Mouse (Mus musculus) testis, adult 2 months (tissue): ENCODE data around the gene Rexo1. TPM values are rescaled to one million over a fixed set of nuclear protein-coding genes. Genes with fewer than 3 reads are reported as not detected.

ENCODE experiments used
- H3K27ac ChIP-seq: fragments of 200-500 bp; 2 replicates; pipeline ENCODE4 v1.5.1; 2012; ENCODE audit warnings: low read depth, low read length; ENCODE audit not compliant: control insufficient read depth, insufficient read depth
- H3K27me3 ChIP-seq: fragments of 200-500 bp; 2 replicates; pipeline ENCODE4 v1.6.1; 2012; ENCODE audit warnings: mild to moderate bottlenecking, low read length, moderate library complexity; ENCODE audit not compliant: control insufficient read depth, insufficient read depth
- H3K36me3 ChIP-seq: fragments of 200-500 bp; 2 replicates; pipeline ENCODE4 v1.6.1; 2012; ENCODE audit warnings: mild to moderate bottlenecking, low read length; ENCODE audit not compliant: control insufficient read depth, insufficient read depth
- H3K4me1 ChIP-seq: fragments of 200-500 bp; 2 replicates; pipeline ENCODE4 v1.6.1; 2012; ENCODE audit warnings: low read length; ENCODE audit not compliant: control insufficient read depth, insufficient read depth
- H3K4me3 ChIP-seq: fragments of 200-500 bp; 2 replicates; pipeline ENCODE4 v1.5.1; 2012; ENCODE audit warnings: low read depth, mild to moderate bottlenecking, low read length, moderate library complexity, mixed read lengths; ENCODE audit not compliant: control insufficient read depth
- CTCF ChIP-seq: fragments of 200-500 bp; IDR thresholded peaks from 2 replicates; pipeline ENCODE4 v1.5.1; 2012; ENCODE audit warnings: low read depth, mild to moderate bottlenecking, inconsistent platforms, low read length, moderate library complexity; ENCODE audit not compliant: control insufficient read depth, insufficient read depth, insufficient replicate concordance
- POLR2A ChIP-seq: fragments of 200-500 bp; IDR thresholded peaks from 2 replicates; pipeline ENCODE4 v1.6.1; 2012; ENCODE audit warnings: low read depth, mild to moderate bottlenecking, inconsistent platforms, low read length, moderate library complexity; ENCODE audit not compliant: control insufficient read depth
- polyA plus RNA-seq: library from polyadenylated mRNA; depleted of rRNA; stranded (reverse); fragments of >200 nt; gene quantifications from 2 replicates; pipeline ENCODE4 v1.2.3, GENCODE M21; 2012

The Rexo1 gene
- polyA plus RNA-seq, 1 experiment, result 201 TPM

DNA sequence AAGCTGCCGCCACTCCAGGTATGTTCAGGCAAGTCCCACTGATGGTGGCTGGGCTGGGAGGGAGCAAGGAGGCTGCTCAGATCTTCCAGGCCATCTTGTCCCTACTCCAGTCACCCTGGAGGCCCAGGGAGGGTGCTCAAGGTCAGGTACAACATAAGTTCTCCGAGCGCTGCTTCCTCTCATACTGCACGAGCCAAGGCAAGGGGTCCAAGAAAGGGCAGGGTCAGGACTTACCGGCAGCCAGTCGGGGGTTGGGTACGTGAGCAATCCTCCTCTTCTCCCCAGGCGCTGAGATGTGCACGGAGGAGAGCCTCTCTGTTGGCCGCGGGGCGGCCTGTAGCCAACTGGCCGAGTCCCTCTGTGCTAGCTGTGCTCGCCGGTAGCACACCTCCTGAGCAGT lies 13.8 kb downstream of the Rexo1 start:
- peaks cover 2% of the 10 kb centered on the region; the same call in 1 of the 2 replicates for H3K4me1 ChIP-seq
- peak overlapping the region; percentile 65 for H3K27ac ChIP-seq
- H3K4me3 ChIP-seq, result peak overlapping the region; percentile 81
- TF ChIP-seq POLR2A (0 out of 2 replicates have a peak, but pooled peaks have one; percentile 0), CTCF (no peak)
- peaks cover 2% of the 10 kb centered on the region for H3K36me3 ChIP-seq
- H3K27me3 ChIP-seq, result no peaks in the 10 kb centered on the region

DNA sequence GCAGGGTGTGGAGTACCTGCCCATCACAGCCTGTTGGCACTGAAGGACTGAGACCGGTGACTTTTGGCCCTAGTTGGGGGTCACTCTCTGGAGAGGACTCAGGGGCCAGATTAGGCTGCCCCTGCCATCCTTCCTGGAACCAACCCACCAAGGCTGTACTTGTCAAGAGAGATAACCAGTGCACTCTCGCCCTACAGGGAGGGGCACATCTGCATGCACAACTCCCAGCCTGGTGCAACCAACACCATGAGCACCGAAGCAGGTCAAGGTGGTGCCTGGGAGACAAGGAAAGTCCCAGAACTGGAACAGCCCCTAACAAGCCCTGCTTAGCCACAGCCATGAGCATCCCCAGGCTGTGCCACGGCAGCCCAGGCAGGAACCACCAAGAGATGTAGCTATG lies 14.4 kb downstream of the Rexo1 start:
- TF ChIP-seq CTCF (no peak), POLR2A (no peak)
- H3K27me3 ChIP-seq, result no peaks in the 10 kb centered on the region
- H3K4me1 ChIP-seq, result peaks cover 2% of the 10 kb centered on the region; the same call in 1 of the 2 replicates
- peak overlapping the region; percentile 65 for H3K27ac ChIP-seq
- H3K36me3 ChIP-seq, result peaks cover 2% of the 10 kb centered on the region
- peak overlapping the region; percentile 81 for H3K4me3 ChIP-seq

DNA sequence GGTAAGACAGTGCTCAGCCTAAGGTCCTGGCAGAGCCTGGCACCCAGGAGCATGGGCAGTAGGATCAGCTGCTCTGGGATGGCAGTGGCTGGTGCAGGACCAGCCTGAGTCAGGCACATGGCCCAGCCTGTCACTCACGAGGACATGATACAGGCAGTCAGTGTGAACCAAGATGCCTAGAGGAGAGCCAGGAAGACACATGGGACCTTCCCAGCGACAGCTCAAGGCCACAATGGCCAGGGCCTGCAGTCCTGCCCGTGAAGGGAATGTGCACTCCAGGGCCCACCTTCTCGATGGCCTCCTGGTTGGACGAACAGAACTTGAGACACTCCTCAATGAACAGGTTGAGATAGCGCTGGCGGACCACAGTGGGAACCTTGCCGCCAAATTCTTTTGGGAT lies 15.8 kb downstream of the Rexo1 start:
- H3K36me3 ChIP-seq, result peaks cover 2% of the 10 kb centered on the region
- TF ChIP-seq POLR2A, result no peak
- 0 out of 2 replicates have a peak, but pooled peaks have one; percentile 1 for TF ChIP-seq CTCF
- H3K4me1 ChIP-seq, result peaks cover 2% of the 10 kb centered on the region; the same call in 1 of the 2 replicates
- H3K27me3 ChIP-seq, result no peaks in the 10 kb centered on the region
- peak overlapping the region; percentile 81 for H3K4me3 ChIP-seq
- H3K27ac ChIP-seq, result no peak overlapping the region

DNA sequence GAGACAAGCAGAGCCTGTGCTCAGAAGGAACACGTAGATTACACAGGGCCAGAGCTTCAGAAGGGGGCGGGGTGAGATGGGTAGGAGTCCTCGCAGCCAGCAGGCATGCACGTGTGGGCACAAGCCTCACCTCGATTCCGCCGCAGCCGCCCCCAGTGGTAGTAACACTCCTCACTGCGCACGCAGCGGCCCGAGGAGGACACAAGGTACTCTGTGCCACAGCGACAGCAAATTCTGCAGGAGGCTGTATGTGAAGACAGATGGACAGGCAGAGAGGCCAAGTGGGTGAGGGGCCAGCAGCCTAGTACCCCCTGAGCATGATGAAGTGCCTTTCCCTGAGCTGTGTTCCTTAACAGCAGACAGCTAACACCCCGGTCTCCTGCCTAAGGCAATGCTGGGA lies 17.5 kb downstream of the Rexo1 start:
- Histone ChIP-seq H3K4me1 (peaks cover 5% of the 10 kb centered on the region; the same call in 1 of the 2 replicates), H3K27ac (no peak overlapping the region), H3K27me3 (no peaks in the 10 kb centered on the region), H3K4me3 (no peak overlapping the region; the same call in 1 of the 2 replicates), H3K36me3 (peaks cover 2% of the 10 kb centered on the region)
- TF ChIP-seq CTCF, result no peak
- no peak for TF ChIP-seq POLR2A

DNA sequence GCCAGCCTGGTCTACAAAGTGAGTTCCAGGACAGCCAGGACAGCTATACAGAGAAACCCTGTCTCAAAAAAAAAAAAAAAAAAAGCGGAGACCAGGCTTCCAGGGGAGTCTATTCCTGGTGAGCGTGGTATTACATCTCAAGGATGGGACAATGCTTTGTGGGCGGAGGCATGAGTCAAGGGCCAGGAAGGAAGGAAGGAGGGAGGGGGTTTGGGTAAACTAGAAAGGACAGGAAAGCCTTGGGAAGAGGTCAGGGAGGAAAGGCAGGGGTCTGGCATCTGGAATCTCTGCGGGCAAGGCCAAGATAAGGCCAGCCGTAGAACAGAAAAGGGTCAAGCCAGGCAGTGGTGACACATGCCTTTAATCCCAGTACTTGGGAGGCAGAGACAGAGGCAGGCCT lies 21.9 kb downstream of the Rexo1 start:
- H3K36me3 ChIP-seq, result peaks cover 2% of the 10 kb centered on the region
- peak overlapping the region; percentile 93 for H3K4me3 ChIP-seq
- TF ChIP-seq POLR2A, result no peak
- no peak for TF ChIP-seq CTCF
- H3K27ac ChIP-seq, result peak overlapping the region; percentile 7
- peaks cover 31% of the 10 kb centered on the region for H3K4me1 ChIP-seq
- H3K27me3 ChIP-seq, result no peaks in the 10 kb centered on the region

DNA sequence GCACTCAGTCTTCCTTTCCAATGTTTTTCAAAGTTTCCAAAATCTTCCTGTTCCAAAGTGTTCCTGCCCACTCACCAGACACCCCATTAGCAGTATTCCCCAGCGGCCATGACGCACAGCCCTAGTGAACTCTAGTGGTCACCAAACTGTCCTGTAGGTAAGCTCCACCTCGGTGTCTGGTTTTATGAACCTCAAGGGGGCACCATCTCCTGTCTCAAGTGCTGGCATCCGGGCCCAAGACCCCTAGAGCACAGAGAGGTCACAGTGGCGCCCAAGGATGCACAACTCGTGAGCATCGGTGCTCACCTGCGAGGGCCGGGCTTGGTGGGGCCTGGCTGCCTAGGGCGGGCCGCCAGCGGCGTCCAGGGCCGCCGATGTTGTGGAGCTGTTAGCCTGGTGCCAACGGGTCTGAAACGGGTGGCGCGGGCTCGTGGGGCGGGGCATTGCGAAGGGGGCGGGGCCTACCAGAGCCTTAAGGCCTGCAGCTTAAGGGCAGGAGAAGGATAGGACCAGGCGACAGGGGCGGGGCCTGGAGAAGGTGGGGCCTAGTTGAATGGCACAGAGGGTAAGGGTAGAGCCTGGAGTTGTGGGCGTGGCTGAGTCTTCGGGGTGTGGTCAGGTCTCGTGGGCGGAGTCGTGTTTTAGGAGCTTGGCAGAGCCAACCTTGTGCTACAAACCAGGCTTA lies 22.5 kb downstream of the Rexo1 start, which contains the start of gene Atp8b3:
Gene Atp8b3 (minus strand): TSS at position 415 of the 685 bp plus-strand sequence.
- Histone ChIP-seq H3K4me1 (peaks cover 36% of the 10 kb centered on the region), H3K4me3 (peak within 1 kb of the TSS; percentile 93), H3K27ac (peak within 1 kb of the TSS; percentile 98), H3K36me3 (peaks cover 2% of the 10 kb centered on the region; the same call in 1 of the 2 replicates), H3K27me3 (no peaks in the 10 kb centered on the region)
- TF ChIP-seq CTCF (0 out of 2 replicates have a peak, but pooled peaks have one; percentile 22), POLR2A (peak; percentile 80)

DNA sequence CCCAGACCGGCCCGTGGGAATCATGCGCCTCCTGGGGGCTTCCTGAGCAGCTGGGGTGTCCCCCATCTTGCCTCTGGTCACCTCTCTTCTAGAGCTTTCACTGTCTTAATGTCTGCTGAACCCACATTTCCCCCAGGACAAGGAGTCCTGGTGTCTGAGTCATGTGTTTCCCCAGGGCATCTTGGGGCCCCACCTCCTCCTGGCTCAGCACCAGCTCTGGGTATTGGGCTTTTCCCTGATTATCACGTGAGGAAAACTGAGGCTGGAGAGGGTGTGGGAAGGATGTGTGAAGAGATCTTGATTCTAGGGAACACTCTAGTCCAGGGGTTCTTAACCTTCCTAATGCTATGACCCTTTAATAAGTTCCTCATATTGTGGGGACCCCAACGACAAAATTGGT lies 23.2 kb downstream of the Rexo1 start:
- Histone ChIP-seq H3K4me1 (peaks cover 36% of the 10 kb centered on the region), H3K36me3 (peaks cover 2% of the 10 kb centered on the region; the same call in 1 of the 2 replicates), H3K27ac (no peak overlapping the region; the same call in 1 of the 2 replicates), H3K4me3 (peak overlapping the region; percentile 93), H3K27me3 (no peaks in the 10 kb centered on the region)
- no peak for TF ChIP-seq POLR2A
